Mouse (Mus musculus) cerebellum, postnatal 36 days (tissue): ENCODE measurements at regions not wholly inside any gene's neighbourhood (a gene's known extent, or its start where the extent isn't known, plus 50 kb on each side); places are given as distances from the start of the nearest gene placed in this dataset.

ENCODE experiments used
- DNase-seq, 2 experiments: peaks; one replicate each; pipeline ENCODE4 v3.0.0; 2021 to 2022; ENCODE audit warnings: mixed read lengths in 2 of 2

GRCm38 (mm10) chr3:60417001-60417400, 55.6 kb upstream of the Mbnl1 start:
- no peak for DNase-seq

- DNase-seq: no peak
Observed at GRCm38 (mm10) chr3:60418652-60419051, 54.0 kb upstream of the Mbnl1 start.

- no peak for DNase-seq
Observed at GRCm38 (mm10) chr3:60419216-60419615, 53.4 kb upstream of the Mbnl1 start.
